Comparison of ENCODE assay signal across 8 mouse cellular contexts in the genomic region with DNA sequence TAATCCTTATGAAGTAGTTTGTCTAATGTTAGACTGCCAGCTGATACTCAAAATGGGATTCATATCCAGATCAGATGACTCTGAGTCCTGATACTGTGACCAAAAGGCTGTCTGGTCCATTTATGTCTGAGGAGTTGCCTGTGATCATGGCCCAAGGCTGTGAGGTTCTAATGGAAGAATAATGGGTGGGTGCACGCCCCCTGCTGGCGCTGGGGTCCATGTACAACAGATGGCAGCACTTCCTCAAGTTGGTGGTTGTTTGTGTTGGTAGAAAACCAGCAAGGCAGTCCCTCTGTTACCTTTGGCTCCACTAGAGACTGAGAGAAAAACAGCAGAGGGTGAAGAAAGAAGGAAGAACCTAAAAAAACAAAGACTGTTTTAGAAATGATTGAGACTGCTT.
DNase-seq lines count a peak whose midpoint lies in the region; ATAC-seq and TF ChIP-seq lines count a peak whose summit lies in the region.

No protein-coding gene starts in this region.

- peaks cover 6% of the 10 kb centered on the region; the same call in 1 of the 2 replicates for H3K4me1 ChIP-seq in intestine, embryonic 14.5 days (replicated peaks; ENCODE audit: control insufficient read depth, insufficient read depth, low read length)
- no peaks in the 10 kb centered on the region for H3K4me1 ChIP-seq in intestine, embryonic 16.5 days (ENCODE audit: control insufficient read depth, insufficient read depth, low read length)
- peaks cover 43% of the 10 kb centered on the region for H3K4me1 ChIP-seq in E14TG2a.4 (replicated peaks; ENCODE audit: low read depth, low read length)

- H3K9me3 ChIP-seq in intestine, embryonic 14.5 days (ENCODE audit: control insufficient read depth, low read length) = no peaks in the 10 kb centered on the region
- H3K9me3 ChIP-seq in intestine, embryonic 16.5 days (ENCODE audit: control insufficient read depth, low read length) = no peaks in the 10 kb centered on the region
- no peaks in the 10 kb centered on the region for H3K9me3 ChIP-seq in E14TG2a.4 (ENCODE audit: low read length)

- no peaks in the 10 kb centered on the region for H3K27me3 ChIP-seq in intestine, embryonic 14.5 days (replicated peaks; ENCODE audit: control insufficient read depth, insufficient read depth, low read length)
- no peaks in the 10 kb centered on the region for H3K27me3 ChIP-seq in intestine, embryonic 16.5 days (replicated peaks; ENCODE audit: control insufficient read depth, insufficient read depth, low read length)
- no peaks in the 10 kb centered on the region for H3K27me3 ChIP-seq in E14TG2a.4 (ENCODE audit: insufficient read depth, low read length)

- no peak overlapping the region for H3K4me2 ChIP-seq in intestine, embryonic 14.5 days (ENCODE audit: low read length)
- no peak overlapping the region for H3K4me2 ChIP-seq in intestine, embryonic 16.5 days (ENCODE audit: low read depth, low read length)

- H3K9ac ChIP-seq in intestine, embryonic 14.5 days (ENCODE audit: low read length) = no peak overlapping the region
- H3K9ac ChIP-seq in intestine, embryonic 16.5 days (ENCODE audit: low read depth, low read length) = no peak overlapping the region

- peaks cover 50% of the 10 kb centered on the region for H3K36me3 ChIP-seq in intestine, embryonic 14.5 days (ENCODE audit: control insufficient read depth, insufficient read depth, low read length)
- H3K36me3 ChIP-seq in intestine, embryonic 16.5 days (ENCODE audit: control insufficient read depth, insufficient read depth, low read length) = peaks cover 13% of the 10 kb centered on the region; the same call in 1 of the 2 replicates
- peaks cover 88% of the 10 kb centered on the region for H3K36me3 ChIP-seq in E14TG2a.4 (ENCODE audit: insufficient read depth, low read length)

- ATAC-seq in intestine, embryonic 14.5 days (replicated peaks; ENCODE audit: low FRiP score, low TSS enrichment, low read depth) = no peak
- ATAC-seq in intestine, embryonic 16.5 days = no peak

- peak; percentile 73 for DNase-seq in intestine, embryonic 14.5 days (ENCODE audit: low spot score)
- peak; percentile 51 for DNase-seq in cerebellum, adult 11-12 months
- DNase-seq in frontal cortex, postnatal 25 days (ENCODE audit: low spot score in 2 of 2) = peak; percentile 41 to 63
- peak; percentile 77 for DNase-seq in kidney, postnatal 14 days
- DNase-seq in lung, postnatal 25 days (ENCODE audit: low spot score) = peak; percentile 75
- DNase-seq in testis, postnatal 10 days (ENCODE audit: low spot score) = peak; percentile 78

- no peak overlapping the region for H3K27ac ChIP-seq in intestine, embryonic 14.5 days (ENCODE audit: low read depth)
- no peak overlapping the region for H3K27ac ChIP-seq in intestine, embryonic 16.5 days (ENCODE audit: low read length)

- TF ChIP-seq CTCF in E14TG2a.4 (conservative IDR thresholded peaks at IDR 0.05; ENCODE audit: low read length) = peak; percentile 77

- H3K4me3 ChIP-seq in intestine, embryonic 14.5 days (ENCODE audit: low read depth, low read length) = no peak overlapping the region
- no peak overlapping the region for H3K4me3 ChIP-seq in intestine, embryonic 16.5 days (ENCODE audit: low read length)
- H3K4me3 ChIP-seq in E14TG2a.4 (replicated peaks; ENCODE audit: low read length) = no peak overlapping the region

- WGBS in intestine, embryonic 14.5 days = 11% methylated on average over 2 of the region's 2 CpGs
- 19% methylated on average over 2 of the region's 2 CpGs for WGBS in intestine, embryonic 16.5 days
